Mouse (Mus musculus): ENCODE results near the gene Gmpr.

Gene Gmpr

GRCm38 (mm10) chr13:45505546-45505945 is 1.7 kb upstream of the Gmpr start:
- DNase-seq (ENCODE audit: low spot score in 2 of 2), result no peak

- peak; percentile 64 to 76 for DNase-seq (ENCODE audit: low spot score in 2 of 2)
Measured at GRCm38 (mm10) chr13:45508495-45508894, 1.3 kb downstream of the Gmpr start.

- no peak for DNase-seq (ENCODE audit: low spot score in 2 of 2)
Measured at GRCm38 (mm10) chr13:45509366-45509765, 2.1 kb downstream of the Gmpr start.

GRCm38 (mm10) chr13:45511706-45512435 is 4.6 kb downstream of the Gmpr start:
- DNase-seq (ENCODE audit: low spot score in 2 of 2), result no peak

- no peak for DNase-seq (ENCODE audit: low spot score in 2 of 2)
Measured at GRCm38 (mm10) chr13:45512531-45512930, 5.3 kb downstream of the Gmpr start.

GRCm38 (mm10) chr13:45513009-45513984 is 6.1 kb downstream of the Gmpr start:
- DNase-seq (ENCODE audit: low spot score in 2 of 2), result no peak

- no peak for DNase-seq (ENCODE audit: low spot score in 2 of 2)
Measured at GRCm38 (mm10) chr13:45514115-45514514, 6.9 kb downstream of the Gmpr start.

- no peak for DNase-seq (ENCODE audit: low spot score in 2 of 2)
Measured at GRCm38 (mm10) chr13:45514832-45515422, 7.7 kb downstream of the Gmpr start.

GRCm38 (mm10) chr13:45516501-45517393 is 9.5 kb downstream of the Gmpr start:
- DNase-seq (ENCODE audit: low spot score in 2 of 2), result no peak

- DNase-seq (ENCODE audit: low spot score in 2 of 2), result no peak
Measured at GRCm38 (mm10) chr13:45524305-45524704, 17.1 kb downstream of the Gmpr start.

GRCm38 (mm10) chr13:45524791-45525435 is 17.7 kb downstream of the Gmpr start:
- no peak for DNase-seq (ENCODE audit: low spot score in 2 of 2)

- DNase-seq (ENCODE audit: low spot score in 2 of 2), result no peak
Measured at GRCm38 (mm10) chr13:45526230-45526629, 19.0 kb downstream of the Gmpr start.

- DNase-seq (ENCODE audit: low spot score in 2 of 2), result no peak
Measured at GRCm38 (mm10) chr13:45527232-45527964, 20.2 kb downstream of the Gmpr start.

GRCm38 (mm10) chr13:45528787-45529186 is 21.5 kb downstream of the Gmpr start:
- no peak for DNase-seq (ENCODE audit: low spot score in 2 of 2)

- peak; percentile 48 to 55 for DNase-seq (ENCODE audit: low spot score in 2 of 2)
Measured at GRCm38 (mm10) chr13:45530754-45531153, 23.5 kb downstream of the Gmpr start.

GRCm38 (mm10) chr13:45535731-45536453 is 28.6 kb downstream of the Gmpr start:
- DNase-seq (ENCODE audit: low spot score in 2 of 2), result no peak

GRCm38 (mm10) chr13:45537110-45537509 is 29.9 kb downstream of the Gmpr start:
- DNase-seq (ENCODE audit: low spot score in 2 of 2), result no peak

- no peak for DNase-seq (ENCODE audit: low spot score in 2 of 2)
Measured at GRCm38 (mm10) chr13:45538091-45538490, 30.8 kb downstream of the Gmpr start.

GRCm38 (mm10) chr13:45538532-45539204 is 31.4 kb downstream of the Gmpr start:
- peak; percentile 75 to 82 for DNase-seq (ENCODE audit: low spot score in 2 of 2)

Measured in frontal cortex, postnatal 36 days (tissue).